Mouse (Mus musculus) hindbrain, embryonic 14.5 days (tissue): Measurements from ENCODE around the gene Zfp831. TPM values are rescaled to one million over a fixed set of nuclear protein-coding genes. Genes with fewer than 3 reads are reported as not detected.

ENCODE experiments used
- ATAC-seq: fragments of 200-750 bp; cut with Nextera tagmentation; 2 replicates; pipeline ENCODE4 v1.8.0; 2017; ENCODE audit warnings: moderate number of reproducible peaks, mild to moderate bottlenecking, moderate TSS enrichment, moderate library complexity; ENCODE audit not compliant: low FRiP score
- DNase-seq: peaks from one replicate; pipeline ENCODE4 v3.0.0-alpha.2; 2015; ENCODE audit warnings: low spot score
- H3K27ac ChIP-seq: fragments of 300-500 bp; sonication (generic); 2 replicates; pipeline ENCODE4 v1.5.1; 2014; ENCODE audit warnings: mild to moderate bottlenecking, moderate library complexity
- H3K27me3 ChIP-seq: fragments of 300-500 bp; sonication (generic); 2 replicates; pipeline ENCODE4 v1.6.1; 2014; ENCODE audit warnings: mild to moderate bottlenecking, low read length, mixed read lengths; ENCODE audit not compliant: control insufficient read depth, insufficient read depth
- H3K36me3 ChIP-seq: fragments of 300-500 bp; sonication (generic); replicated peaks from 2 replicates; pipeline ENCODE4 v1.6.1; 2014; ENCODE audit not compliant: control insufficient read depth, insufficient read depth
- H3K4me1 ChIP-seq: fragments of 300-500 bp; sonication (generic); replicated peaks from 2 replicates; pipeline ENCODE4 v1.6.1; 2014; ENCODE audit warnings: antibody characterized with exemption, low read length, mixed read lengths; ENCODE audit not compliant: control insufficient read depth, insufficient read depth
- H3K4me2 ChIP-seq: fragments of 300-500 bp; sonication (generic); replicated peaks from 2 replicates; pipeline ENCODE4 v1.6.1; 2014; ENCODE audit warnings: mild to moderate bottlenecking, moderate library complexity
- H3K4me3 ChIP-seq: fragments of 300-500 bp; sonication (generic); replicated peaks from 2 replicates; pipeline ENCODE4 v1.5.1; 2014; ENCODE audit warnings: mild to moderate bottlenecking, low read length
- H3K9ac ChIP-seq: fragments of 300-500 bp; sonication (generic); 2 replicates; pipeline ENCODE4 v1.6.1; 2014
- H3K9me3 ChIP-seq: fragments of 300-500 bp; sonication (generic); 2 replicates; pipeline ENCODE4 v1.6.1; 2016; ENCODE audit warnings: low read length; ENCODE audit not compliant: control insufficient read depth
- WGBS: fragments of 180-500 bp; shearing (Covaris S2); extraction: QIAGEN DNeasy Blood & Tissue Kit; methylation state at CpG from one replicate; pipeline ENCODE4 v1.1.7; 2014; 5-methylcytosine and 5-hydroxymethylcytosine counted together
- polyA plus RNA-seq: library from polyadenylated mRNA; unstranded; fragments of >200 nt; fragmentation: Nextera tagmentation; extraction: Ambion mirVana; gene quantifications from 2 replicates; pipeline ENCODE4 v1.2.1, GENCODE M21; 2014

Gene Zfp831
- not detected in 2 replicates for polyA plus RNA-seq

DNA sequence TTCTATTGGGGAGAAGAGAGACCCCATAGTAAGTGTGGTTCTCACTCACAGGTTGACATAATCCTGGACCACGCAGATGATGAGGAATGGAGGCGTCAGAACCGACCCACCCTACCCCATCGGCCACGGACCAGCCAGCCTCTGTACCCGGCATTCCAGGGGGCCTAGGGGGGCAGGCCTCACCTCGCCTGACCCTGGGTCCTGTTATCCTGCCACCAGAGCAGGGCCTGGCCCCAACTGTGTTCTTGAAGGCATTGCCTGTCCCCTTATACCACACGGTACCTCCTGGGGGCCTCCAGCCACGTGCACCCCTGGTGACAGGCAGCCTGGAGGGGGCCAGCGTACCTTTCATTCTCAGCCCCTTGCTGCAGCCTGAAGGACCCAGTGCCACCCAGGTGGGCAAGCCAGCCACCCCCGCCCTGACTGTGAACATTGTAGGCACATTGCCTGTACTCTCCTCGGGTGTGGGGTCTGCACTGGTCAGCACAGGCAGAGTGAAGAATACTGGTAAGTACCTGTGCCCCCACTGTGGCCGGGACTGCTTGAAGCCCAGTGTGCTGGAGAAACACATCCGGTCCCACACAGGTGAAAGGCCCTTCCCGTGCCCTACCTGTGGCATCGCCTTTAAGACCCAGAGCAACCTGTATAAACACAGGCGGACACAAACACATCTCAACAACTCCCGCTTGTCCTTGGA is at the start of gene Zfp831:
Gene Zfp831, plus strand, starts transcription at position 87 of the 697 bp plus-strand sequence.
- H3K4me2 ChIP-seq, result no peak within 1 kb of the TSS
- H3K4me1 ChIP-seq, result no peaks in the 10 kb centered on the region
- H3K27ac ChIP-seq, result no peak within 1 kb of the TSS
- H3K4me3 ChIP-seq, result no peak within 1 kb of the TSS
- ATAC-seq (no peak), DNase-seq (no peak)
- peaks cover 6% of the 10 kb centered on the region; the same call in 1 of the 2 replicates for H3K9me3 ChIP-seq
- WGBS, result 84% methylated on average over 18 of the region's 18 CpGs
- no peak within 1 kb of the TSS for H3K9ac ChIP-seq
- no peaks in the 10 kb centered on the region for H3K36me3 ChIP-seq
- H3K27me3 ChIP-seq, result no peaks in the 10 kb centered on the region

DNA sequence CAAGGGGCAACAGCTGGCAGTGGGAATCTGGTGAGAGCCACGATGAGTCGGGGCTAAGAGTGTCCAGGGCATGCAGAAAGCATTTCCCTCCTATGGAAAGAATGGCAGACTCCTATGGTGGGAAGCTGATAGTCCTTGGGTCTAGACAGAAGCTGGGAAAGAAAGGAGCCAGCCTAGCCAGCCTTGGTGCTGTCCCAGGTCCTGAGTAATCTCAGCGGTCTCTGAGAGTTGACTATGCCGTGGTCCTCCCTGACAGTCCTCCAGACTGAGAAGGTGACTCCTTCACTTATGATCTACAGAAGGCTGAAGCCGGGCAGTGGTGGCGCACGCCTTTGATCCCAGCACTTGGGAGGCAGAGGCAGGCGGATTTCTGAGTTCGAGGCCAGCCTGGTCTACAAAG is 48.4 kb upstream of the Zfp831 start:
- H3K9ac ChIP-seq, result no peak overlapping the region
- no peaks in the 10 kb centered on the region for H3K27me3 ChIP-seq
- no peaks in the 10 kb centered on the region for H3K36me3 ChIP-seq
- DNase-seq, result no peak
- no peaks in the 10 kb centered on the region for H3K4me1 ChIP-seq
- H3K27ac ChIP-seq, result no peak overlapping the region
- no peak for ATAC-seq
- no peak overlapping the region for H3K4me3 ChIP-seq
- no peak overlapping the region for H3K4me2 ChIP-seq
- WGBS, result 80% methylated on average over 9 of the region's 9 CpGs
- H3K9me3 ChIP-seq, result no peaks in the 10 kb centered on the region

DNA sequence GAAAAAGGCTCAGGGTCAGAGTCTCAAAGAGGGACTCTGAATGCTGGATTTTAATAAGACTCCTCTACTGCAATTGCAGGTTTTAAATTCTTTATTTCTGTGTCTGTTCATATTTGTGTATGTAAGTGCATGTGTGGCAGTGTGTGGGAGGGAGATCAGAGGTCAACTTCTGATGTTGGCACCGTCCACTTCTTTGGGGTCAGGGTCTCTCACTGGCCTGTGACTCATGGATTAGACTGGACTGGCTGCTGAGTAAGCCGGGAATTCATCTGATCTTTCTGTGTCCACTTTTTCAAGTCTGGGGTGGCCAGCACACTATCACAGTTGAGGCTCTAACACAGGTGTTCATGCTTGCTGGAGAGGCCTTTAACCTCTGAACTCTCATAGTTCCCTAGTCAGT is 47.7 kb upstream of the Zfp831 start:
- no peaks in the 10 kb centered on the region for H3K36me3 ChIP-seq
- DNase-seq (no peak), ATAC-seq (no peak)
- H3K9ac ChIP-seq, result no peak overlapping the region
- H3K27ac ChIP-seq, result no peak overlapping the region
- H3K4me2 ChIP-seq, result no peak overlapping the region
- H3K9me3 ChIP-seq, result no peaks in the 10 kb centered on the region
- no peak overlapping the region for H3K4me3 ChIP-seq
- H3K27me3 ChIP-seq, result no peaks in the 10 kb centered on the region
- 84% methylated on average over 2 of the region's 2 CpGs for WGBS
- H3K4me1 ChIP-seq, result no peaks in the 10 kb centered on the region

DNA sequence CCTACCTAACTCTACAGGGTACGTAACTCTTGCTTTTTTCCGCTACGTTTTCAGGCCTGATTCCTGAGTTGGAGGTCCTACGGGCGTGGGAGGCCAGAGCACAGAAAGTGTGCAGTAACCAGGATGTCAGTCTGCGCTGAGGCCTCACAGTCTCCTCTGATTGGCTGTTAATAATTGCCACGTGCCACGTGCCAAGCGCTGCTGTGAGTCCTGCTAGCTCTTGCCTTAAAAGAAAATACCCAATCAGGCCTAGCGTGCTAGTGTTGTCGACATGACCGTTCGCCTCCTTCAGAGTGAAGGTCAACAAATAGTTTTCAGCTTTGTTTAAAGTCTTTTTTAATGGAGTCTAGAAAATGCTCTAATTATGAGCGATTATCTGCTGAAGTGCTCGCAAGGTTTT is 46.9 kb upstream of the Zfp831 start:
- no peaks in the 10 kb centered on the region for H3K36me3 ChIP-seq
- H3K9me3 ChIP-seq, result no peaks in the 10 kb centered on the region
- ATAC-seq (no peak), DNase-seq (no peak)
- no peak overlapping the region for H3K9ac ChIP-seq
- WGBS, result 89% methylated on average over 15 of the region's 15 CpGs
- no peak overlapping the region for H3K27ac ChIP-seq
- no peak overlapping the region for H3K4me2 ChIP-seq
- H3K27me3 ChIP-seq, result no peaks in the 10 kb centered on the region
- no peaks in the 10 kb centered on the region for H3K4me1 ChIP-seq
- H3K4me3 ChIP-seq, result no peak overlapping the region

DNA sequence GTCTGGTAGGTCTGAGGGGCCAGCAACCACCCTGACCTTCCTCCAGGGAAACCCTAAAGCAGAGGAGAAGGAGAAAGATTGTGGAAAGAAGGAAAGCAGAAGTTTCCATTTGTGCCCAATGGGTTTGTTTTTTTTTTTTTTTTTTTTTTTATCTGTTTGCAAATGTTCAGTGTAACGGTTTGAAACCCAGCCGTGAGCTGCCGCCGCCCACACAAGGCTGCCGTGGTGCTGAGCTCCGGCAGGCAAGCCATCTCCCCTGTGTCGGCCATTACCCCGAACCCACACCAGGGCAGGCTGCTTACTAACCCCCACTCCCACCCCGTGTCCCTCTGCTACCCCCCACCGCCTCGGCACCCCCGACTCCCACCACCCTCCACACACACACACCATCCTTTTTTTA is 44.9 kb upstream of the Zfp831 start:
- H3K4me3 ChIP-seq, result no peak overlapping the region
- H3K4me2 ChIP-seq, result no peak overlapping the region
- H3K27me3 ChIP-seq, result no peaks in the 10 kb centered on the region
- no peaks in the 10 kb centered on the region for H3K9me3 ChIP-seq
- H3K36me3 ChIP-seq, result no peaks in the 10 kb centered on the region
- no peak overlapping the region for H3K9ac ChIP-seq
- no peak for ATAC-seq
- no peak for DNase-seq
- WGBS, result 80% methylated on average over 12 of the region's 12 CpGs
- no peak overlapping the region for H3K27ac ChIP-seq
- H3K4me1 ChIP-seq, result no peaks in the 10 kb centered on the region

DNA sequence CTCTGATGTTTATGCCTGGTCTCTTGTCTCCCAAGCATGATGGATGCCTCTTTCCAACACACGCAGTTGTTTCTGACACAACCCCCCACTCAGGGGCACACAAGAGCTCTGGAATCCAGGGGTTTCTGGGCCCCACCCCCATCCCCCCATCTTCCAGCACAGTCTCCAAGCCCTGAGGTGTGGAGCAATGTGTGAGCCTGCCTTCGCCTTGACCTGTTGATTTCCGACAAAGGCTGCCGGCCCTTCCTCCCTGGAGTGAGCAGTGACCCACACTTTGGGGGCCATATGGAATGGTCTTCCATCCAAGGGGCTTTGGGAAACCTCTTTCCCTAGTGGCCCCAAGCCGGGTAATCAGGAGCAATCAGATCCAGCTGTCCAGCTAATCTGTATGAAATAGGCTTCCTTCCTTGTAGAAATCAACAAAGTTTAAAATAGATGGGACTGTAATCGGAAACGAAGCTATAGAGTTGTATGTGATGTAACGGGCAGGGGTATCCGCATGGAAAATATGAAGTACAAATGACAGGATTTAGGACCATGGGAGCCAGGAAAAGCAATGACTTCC is 44.2 kb upstream of the Zfp831 start:
- H3K27me3 ChIP-seq, result no peaks in the 10 kb centered on the region
- no peak overlapping the region for H3K27ac ChIP-seq
- H3K36me3 ChIP-seq, result no peaks in the 10 kb centered on the region
- H3K9ac ChIP-seq, result no peak overlapping the region
- H3K4me1 ChIP-seq, result no peaks in the 10 kb centered on the region
- H3K9me3 ChIP-seq, result no peaks in the 10 kb centered on the region
- no peak for ATAC-seq
- WGBS, result 85% methylated on average over 9 of the region's 9 CpGs
- H3K4me2 ChIP-seq, result no peak overlapping the region
- no peak overlapping the region for H3K4me3 ChIP-seq
- DNase-seq, result no peak

DNA sequence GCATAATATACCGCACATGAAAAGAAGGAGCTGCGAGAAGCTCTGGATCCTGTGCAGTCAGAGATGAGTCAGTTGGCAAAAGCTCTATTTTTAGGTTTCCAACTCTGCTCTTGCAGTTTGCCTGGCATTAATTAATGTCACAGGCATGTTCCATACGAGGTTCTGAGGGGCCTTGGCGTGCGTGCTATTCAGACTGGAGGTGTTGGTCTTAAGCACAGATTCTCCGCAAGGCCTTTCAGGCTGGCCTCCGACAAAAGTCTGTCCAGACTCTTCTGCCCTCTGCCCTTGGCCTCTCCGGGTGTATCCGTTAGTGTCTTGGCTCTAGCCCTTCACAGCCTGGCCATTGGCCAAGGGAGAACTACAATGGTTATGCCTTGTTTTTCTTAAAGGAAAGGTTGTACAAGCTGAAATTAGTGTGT is 43.5 kb upstream of the Zfp831 start:
- Histone ChIP-seq H3K4me3 (no peak overlapping the region), H3K27me3 (no peaks in the 10 kb centered on the region), H3K9me3 (no peaks in the 10 kb centered on the region), H3K36me3 (no peaks in the 10 kb centered on the region), H3K4me1 (no peaks in the 10 kb centered on the region), H3K9ac (no peak overlapping the region), H3K4me2 (no peak overlapping the region), H3K27ac (no peak overlapping the region)
- ATAC-seq (no peak), DNase-seq (no peak)
- 78% methylated on average over 9 of the region's 9 CpGs for WGBS

DNA sequence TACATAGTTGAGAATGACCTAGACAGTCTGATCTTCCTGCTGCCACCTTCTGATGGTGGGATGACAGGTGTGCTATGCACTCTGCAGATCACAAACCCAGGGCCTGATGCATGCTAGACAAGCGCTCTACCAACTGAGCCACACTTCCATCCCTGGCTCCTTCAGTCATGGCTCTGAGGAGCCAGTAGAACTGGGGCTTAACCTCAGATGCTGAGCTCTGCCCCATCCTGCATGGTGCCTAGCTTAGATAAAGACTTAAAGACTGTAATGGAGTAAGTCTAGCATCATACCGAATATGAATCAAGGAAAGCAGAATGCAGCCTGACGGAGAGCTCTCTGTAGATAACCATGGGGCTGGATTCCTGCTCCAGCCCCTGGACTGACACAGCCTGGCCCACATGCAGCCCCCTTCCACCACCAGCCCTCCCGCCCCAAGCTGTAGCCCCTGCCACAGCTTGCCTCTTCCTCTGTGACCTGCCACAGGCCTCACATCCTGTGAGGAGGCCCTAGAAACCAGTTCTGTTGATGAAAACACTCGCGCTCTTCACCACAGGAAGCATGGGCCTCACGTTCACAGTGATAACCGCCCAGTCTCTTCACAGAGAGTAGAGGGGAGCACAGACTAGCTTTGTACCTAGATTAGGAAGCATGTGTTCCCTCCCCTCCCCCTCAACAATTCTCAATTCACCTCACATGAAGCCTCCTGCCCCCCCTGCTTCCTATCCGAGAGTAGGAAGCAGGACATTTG is 41.2 kb upstream of the Zfp831 start:
- DNase-seq, result no peak
- WGBS, result 79% methylated on average over 9 of the region's 9 CpGs

DNA sequence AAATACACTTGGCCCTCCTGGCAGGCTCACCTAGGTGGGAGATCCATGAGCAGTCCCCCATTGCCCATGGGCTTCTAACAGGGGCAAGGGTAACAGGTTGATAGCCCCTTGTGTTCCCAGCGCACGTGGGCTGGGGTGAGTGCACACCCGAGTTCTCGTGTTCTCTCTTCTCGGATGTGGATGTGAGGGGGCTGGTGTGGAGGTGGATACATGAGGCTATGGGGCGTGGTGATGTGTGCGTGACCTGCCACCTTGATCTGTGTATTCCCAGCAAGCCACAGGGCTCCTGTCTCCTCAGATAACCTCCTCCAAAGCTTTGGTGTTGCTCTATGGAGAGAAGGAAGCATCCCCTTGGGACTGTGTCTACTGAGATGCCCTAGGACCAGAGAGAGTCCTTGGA is 40.0 kb upstream of the Zfp831 start:
- no peak overlapping the region for H3K4me2 ChIP-seq
- no peaks in the 10 kb centered on the region for H3K27me3 ChIP-seq
- WGBS, result 89% methylated on average over 7 of the region's 7 CpGs
- no peak overlapping the region for H3K9ac ChIP-seq
- H3K4me1 ChIP-seq, result no peaks in the 10 kb centered on the region
- no peaks in the 10 kb centered on the region for H3K9me3 ChIP-seq
- ATAC-seq (no peak), DNase-seq (no peak)
- H3K36me3 ChIP-seq, result no peaks in the 10 kb centered on the region
- H3K27ac ChIP-seq, result no peak overlapping the region
- H3K4me3 ChIP-seq, result no peak overlapping the region

More for the DNA sequence above, 41.2 kb upstream of the Zfp831 start:
- Histone ChIP-seq H3K9ac (no peak overlapping the region), H3K9me3 (no peaks in the 10 kb centered on the region), H3K4me2 (no peak overlapping the region), H3K36me3 (no peaks in the 10 kb centered on the region), H3K27me3 (no peaks in the 10 kb centered on the region), H3K4me1 (no peaks in the 10 kb centered on the region), H3K4me3 (no peak overlapping the region), H3K27ac (no peak overlapping the region)
- ATAC-seq, result no peak
